Mouse (Mus musculus) left cerebral cortex, adult 18-20 months (tissue): ENCODE results near the gene Amigo1. TPM values are rescaled to one million over a fixed set of nuclear protein-coding genes. Genes with fewer than 3 reads are reported as not detected.
A peak's percentile ranks its signal among the peaks of the same experiment; 100 is the strongest.

ENCODE experiments used
- DNase-seq, 2 experiments: peaks; one replicate each; pipeline ENCODE4 v3.0.0; 2021 to 2022; ENCODE audit warnings: low spot score in 2 of 2, mixed read lengths in 1 of 2
- total RNA-seq, 2 experiments: library from RNA; stranded (reverse); gene quantifications; 2 replicates each; pipeline ENCODE4 v1.2.3; 2021

Gene Amigo1
- total RNA-seq, 2 experiments from 2014 or later = 78.2 to 79.7 TPM

DNA sequence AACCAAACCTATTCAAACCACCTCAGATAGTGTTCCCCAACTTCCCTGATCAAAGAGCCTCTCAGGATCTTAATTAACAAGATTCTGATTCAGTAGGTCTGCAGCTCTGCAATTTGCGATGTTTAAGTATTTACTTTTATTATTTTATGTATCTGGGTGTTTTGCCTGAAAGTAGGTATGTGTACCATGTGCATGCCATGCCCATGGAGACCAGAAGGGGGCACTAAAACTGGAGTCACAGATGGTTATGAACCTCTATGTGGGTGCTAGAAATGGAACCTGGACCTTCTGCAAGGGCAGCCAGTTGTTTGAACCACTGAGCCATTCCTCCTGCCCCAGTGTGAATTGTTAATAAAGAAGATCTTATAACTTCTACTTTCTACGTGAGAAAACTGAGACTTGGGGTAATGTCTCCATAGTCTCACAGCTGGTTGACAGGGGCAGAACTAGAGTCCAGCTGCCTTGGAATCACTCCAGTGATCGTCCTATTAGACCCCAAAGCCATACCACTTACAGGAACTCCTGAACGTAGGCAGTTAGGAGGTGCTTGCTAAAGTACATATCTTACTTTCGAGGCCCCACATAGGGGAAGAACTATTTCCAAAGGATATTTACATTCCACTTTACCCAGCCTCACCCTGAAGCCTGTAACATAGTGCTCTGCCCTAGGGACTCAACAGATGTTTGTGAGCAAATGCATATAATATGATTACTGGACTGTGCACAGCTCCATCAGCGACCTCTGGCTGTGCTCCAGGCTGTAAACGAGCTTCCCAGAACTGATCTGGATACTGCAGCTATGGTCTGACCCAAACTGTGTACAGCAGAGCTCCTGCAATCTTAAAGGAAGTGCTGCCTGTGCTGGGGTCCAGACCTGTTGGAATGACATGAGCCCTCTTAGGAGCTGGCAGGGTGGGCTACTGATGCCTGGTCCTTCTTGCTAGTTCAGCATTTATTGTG lies 7.1 kb upstream of the Amigo1 start:
- DNase-seq = no peak

DNA sequence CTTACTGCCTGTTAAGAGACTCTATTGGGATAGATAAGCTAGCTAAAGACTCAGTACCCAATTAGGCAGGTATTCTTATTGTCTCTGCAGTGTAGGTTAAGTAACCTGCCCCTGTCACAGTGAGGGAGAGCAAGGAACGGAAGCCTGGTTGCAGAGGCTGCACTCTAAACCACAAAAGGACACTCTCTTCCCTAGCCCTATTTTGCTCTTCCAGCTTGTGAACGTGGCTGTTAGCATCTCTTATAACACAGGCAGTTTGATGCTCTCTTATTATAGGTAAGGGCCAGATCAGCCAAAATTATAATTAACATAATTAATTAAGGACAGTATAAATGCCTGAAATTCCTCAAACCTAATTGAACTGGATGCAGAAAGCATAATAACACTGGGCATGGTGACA lies 5.6 kb upstream of the Amigo1 start:
- DNase-seq = no peak

DNA sequence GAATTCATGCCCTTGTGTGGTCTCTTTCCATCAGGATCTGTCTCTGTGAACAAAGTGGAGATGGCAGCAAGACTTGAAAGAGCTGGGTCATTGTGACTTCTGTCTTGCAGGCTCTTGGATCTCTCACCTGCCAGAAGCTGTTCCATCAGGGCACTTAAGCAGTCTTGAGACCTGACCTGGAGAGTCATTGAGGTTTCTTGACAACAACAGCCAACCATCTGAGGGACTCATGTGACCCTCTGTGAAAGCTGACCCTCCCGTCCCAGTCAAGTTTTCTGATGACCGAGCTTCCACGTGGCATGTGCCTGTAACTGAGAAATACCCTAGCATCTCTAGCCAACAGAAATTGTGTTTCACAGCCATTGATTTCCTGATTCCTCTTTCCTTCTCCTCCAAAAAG lies 1.4 kb upstream of the Amigo1 start:
- DNase-seq = no peak

DNA sequence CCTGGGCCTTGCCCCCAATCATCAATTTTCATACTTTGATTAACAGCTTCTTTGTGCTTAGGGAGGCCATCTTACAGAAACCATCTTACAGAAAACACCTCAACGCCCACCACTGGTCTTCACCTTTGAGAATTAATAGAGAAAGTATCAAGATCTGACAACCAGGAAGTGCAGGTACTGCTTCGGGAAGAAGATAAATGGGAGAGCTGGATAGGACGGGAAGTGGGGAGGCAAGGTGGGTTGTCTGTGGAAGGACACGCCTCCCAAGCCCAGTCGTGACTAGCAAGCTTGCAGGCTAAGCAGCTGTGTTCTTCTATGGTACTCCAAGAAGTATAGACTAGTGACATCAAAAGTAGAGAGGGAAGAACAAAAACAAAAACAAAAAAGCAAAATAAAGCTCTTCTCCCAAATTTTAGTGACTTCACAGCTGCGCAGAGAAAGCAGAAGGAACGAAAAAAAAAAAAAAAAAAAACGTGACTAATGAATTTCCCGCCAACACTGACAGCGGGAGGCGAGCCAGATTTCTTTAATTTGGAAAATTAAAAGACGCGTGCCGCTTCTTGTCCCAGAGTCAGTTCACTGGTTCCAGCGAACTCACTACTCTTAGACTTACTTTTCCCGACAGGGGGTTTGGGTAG lies 556 bp upstream of the Amigo1 start:
- no peak for DNase-seq

DNA sequence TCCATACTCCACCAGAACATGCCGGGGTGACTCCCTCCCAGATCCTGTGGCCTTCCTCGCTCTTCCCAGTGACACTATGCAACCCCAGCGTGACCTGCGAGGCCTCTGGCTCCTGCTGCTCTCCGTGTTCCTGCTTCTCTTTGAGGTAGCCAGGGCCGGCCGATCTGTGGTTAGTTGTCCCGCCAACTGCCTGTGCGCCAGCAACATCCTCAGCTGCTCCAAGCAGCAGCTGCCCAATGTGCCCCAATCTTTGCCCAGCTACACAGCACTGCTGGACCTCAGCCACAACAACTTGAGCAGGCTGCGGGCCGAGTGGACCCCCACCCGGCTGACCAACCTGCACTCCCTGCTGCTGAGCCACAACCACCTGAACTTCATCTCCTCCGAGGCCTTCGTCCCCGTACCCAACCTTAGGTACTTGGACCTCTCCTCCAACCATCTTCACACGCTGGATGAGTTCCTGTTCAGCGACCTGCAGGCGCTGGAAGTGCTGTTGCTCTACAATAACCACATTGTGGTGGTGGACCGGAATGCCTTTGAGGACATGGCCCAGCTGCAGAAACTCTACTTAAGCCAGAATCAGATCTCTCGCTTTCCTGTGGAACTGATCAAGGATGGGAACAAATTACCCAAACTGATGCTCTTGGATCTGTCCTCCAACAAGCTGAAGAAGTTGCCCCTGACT lies 1.1 kb downstream of the Amigo1 start:
- DNase-seq = peak in 1 of 2 experiments; percentile 6

DNA sequence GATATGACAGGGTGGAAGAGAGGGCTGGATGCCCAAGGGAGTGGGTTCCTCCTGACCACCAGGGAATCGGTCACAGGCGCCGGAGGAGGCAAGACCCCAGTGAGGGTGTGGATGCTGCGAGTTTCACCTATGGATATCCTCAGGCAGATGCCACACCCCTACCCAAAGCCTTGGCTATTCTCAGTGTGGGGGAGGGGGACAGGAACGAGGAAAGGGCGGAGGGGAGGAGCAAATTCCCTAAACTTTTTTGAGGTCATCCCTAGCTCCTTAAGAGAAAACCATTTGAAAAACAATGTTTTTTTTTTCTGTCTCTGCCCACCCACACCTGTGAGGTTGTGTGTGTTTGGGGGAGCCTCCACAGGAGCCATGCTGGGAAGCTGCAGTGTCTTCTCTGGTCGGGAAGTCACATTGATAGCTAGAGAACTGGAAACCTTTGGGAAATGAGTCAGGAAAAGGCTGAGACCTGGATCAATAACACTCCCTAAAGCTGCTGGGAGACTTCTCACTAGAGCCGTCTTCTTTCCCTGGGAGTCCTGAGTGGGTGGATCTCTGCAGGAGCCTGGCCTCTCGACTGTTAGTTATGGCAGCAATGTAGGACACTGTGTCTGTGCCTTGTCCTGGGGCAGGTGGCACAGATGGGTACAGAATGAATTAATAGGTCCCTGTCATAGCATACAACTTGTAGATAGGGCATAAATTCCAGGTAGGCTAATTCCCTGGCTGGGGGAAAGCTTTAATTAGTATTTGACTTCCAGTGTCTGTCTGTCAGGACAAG lies 2.8 kb downstream of the Amigo1 start:
- peak in 1 of 2 experiments; percentile 1 for DNase-seq

DNA sequence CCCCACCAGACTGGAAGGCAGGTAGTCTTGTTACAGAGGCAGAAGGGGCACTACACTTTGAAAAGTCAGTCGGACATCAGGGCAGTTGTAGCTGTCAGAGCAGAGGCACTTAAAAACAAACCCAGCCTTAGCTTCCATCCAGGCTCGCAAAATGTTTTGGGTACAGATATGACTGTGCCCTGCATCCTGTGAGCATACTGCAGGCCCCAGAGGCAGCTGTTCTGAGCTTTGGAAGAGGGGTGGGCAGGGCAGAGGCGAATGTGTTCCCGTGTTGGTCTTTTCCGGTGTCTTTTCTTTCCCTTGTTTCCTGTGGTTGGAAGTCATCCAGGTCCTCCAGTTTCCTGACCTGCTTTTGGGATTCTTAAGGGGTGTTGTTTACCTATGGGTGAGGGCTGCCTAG lies 3.8 kb downstream of the Amigo1 start:
- DNase-seq = no peak

DNA sequence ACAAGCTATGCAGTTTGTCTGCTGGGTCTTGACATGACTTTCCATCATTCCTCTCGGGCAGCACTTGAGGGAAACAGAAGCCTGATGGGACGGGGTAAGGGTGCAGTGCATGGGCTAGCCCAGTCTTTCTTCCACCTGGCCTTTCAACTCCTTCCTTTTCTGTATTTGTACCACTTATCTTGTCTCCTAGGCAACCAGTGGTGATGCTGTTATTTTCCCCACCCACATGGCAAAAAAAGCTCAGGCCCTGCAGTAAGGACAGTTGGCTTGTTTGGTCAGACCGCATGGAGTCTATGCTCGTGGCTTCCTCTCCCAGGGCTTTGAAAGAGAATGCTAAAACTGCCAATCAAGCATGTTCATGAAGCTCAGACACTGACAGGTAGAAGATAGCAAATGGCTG lies 7.6 kb downstream of the Amigo1 start:
- DNase-seq = no peak

DNA sequence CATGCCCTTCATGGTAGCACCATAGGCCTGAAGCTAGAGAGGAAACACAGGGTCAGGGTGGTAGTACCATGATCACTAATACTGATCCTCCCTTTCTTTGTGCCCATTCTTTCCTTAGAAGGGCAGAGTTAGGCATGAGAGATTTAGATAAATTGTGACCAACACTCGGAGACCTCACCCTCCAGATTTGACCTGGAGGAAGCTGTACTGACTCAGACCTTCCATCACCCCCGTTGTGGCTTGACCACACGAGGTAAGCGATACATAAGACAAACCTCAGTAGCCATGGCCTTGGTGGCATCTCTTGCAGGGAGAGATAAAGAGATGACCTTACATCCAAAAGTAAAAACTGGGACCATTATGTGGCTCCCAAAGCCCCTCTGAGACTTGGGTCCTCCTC lies 9.2 kb downstream of the Amigo1 start:
- no peak for DNase-seq

DNA sequence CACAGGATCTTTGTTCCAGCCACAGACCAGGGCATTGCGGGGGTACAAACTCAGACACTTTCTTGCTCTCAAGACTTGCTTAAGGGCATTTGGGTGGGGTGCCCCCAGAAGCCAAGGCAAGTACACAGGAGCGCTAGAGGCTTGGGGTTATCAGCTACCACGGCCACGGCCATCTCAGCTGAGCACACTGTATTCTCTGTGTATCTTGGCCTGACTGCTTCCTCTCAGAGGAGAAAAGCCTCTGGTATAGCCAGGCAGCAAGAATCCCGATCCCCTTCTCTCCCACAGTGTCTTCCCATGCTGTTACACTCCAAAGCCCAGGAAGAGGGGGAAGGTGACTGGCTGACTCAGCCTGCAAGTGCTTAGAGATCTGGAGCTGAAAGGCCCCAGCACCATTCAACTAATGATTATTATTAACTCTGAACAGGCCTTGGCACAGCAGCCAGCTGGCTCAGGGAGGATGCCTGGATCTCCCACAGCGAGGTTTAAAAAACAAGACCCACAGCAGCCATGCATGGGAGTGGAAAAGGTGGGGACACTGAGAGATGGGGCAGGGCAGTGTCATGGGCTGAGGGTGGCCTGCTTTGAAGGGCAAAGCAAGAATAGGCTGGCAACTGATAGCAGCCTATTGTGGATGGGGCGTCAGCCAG lies 9.9 kb downstream of the Amigo1 start:
- DNase-seq = no peak

DNA sequence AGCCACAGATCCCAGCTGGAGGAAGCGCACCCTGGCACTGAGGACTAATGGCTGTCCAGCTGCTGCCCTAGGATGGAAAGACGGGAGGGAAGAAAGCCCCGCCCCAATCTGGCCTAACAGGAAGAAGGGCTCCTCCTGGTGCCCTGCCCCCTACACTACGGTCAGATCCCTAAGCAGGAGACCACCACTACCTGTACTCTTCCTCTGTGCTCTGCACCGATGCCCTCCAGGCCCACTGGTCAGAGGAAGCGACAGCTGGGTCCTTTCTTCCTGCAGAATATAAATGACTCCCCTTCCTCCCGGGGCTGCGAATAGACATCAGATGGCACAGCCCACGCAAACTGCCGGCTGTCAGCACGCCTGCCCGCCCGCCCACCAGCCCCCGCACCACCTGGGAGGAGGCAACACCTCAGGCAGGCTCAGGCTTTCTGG lies 10.9 kb downstream of the Amigo1 start:
- DNase-seq = peak; percentile 81 to 90

DNA sequence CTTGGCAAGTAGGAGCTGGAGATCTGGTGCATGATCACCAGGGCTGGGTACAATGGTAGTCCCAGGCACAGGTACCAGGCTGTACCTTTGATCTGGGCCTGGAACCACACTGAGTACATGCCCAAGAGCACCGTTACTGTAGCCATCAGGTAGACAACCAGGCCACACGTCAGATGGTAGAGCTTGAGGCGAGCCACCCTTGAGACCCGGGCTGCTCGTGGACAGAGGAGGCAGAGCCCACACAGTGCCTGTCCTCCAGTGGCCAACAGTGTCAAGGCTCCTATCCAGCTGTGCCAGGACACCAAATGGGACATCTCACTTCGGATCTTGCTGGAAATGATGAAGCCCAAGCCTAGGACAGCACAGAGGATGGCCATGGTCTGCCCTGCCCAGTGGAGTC lies 13.1 kb downstream of the Amigo1 start:
- no peak for DNase-seq

DNA sequence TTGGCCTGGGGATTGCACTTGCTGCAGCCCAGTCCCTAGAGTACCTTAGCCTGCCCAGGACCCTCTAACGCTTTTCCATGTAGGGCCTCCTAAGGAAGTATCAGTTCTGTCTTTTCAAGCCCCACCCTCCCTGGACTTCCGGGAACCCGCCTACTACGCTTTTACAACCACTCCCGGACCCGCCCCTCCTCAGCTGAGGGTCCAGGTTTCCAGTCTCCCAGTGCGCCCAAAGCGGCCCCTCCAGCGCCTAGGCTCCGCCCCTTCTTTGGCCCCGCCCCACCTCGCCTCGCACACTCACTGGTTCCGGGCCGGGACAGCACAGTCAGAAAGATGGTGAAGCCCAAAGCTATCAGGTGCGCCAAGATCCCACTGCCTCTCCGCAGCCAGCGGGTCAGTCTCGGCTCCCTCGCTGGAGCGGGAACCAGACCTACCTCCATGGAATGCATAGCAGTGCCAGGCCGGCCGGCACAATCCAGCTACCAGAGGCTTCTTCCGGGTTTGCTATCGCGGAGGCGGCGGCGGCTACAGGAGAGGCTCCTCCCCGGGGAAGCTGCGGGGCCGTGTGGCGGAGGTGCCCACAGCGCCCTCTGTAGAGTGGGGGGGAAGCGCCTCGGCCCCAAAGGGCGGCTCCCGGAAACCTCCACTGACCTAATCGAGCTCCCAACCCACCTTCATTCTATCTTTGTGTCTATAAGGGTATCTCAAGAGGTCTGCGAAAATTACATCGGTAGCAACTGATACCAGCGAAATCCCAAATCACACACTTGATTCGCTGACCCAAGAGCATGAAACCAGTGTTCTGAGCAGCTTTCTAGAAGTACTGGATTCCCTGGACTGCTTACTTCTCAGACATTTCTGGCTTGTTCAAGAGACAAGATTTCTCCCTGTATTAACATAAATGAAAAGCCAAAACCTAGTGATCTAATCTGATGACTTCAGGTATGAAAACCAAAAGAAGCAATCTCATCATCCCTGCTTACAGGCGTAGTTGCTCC lies 14.5 kb downstream of the Amigo1 start, which contains the start of gene Cyb561d1:
Gene Cyb561d1, minus strand, starts transcription at position 884 of the 995 bp plus-strand sequence.
- peak; percentile 82 to 91 for DNase-seq

DNA sequence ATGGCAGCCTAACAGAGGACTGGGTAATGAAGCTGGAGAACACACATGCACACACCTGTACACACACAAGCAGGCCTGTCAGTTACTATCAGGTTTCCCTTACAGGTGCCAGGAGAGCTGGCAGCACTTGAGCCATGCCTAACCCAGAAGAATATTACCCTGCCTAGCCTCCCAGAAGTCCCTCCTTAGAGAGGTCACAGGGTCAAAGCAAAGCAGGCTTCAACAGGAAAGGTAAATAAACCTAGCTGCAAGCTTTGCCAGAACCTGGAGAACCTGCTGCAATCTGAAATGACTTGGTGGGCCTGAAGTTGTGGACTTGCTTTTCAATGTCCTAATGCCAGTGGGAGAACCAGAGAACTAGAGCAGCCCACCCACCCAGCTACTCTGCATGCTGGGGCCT lies 16.4 kb downstream of the Amigo1 start:
- no peak for DNase-seq

DNA sequence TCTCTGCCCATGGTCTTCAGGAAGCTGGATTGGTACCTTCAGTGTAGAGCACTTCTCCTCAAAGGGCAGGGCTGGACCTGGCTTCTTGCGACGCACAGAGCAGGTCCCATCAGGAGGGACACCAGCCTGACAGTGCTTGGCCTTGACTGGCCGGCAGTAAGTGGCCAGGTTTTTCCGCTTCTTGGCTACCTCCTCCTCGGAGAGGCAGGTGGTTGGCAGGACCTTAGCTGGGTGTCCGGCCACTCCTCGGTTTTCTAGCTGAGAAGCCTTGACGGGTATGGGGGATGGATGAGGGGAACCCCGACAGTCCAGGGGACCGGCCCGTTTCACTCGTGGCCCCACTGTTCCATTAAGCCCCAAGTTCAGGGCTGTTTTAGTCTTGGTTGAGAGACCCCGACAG lies 17.1 kb downstream of the Amigo1 start:
- DNase-seq = no peak

DNA sequence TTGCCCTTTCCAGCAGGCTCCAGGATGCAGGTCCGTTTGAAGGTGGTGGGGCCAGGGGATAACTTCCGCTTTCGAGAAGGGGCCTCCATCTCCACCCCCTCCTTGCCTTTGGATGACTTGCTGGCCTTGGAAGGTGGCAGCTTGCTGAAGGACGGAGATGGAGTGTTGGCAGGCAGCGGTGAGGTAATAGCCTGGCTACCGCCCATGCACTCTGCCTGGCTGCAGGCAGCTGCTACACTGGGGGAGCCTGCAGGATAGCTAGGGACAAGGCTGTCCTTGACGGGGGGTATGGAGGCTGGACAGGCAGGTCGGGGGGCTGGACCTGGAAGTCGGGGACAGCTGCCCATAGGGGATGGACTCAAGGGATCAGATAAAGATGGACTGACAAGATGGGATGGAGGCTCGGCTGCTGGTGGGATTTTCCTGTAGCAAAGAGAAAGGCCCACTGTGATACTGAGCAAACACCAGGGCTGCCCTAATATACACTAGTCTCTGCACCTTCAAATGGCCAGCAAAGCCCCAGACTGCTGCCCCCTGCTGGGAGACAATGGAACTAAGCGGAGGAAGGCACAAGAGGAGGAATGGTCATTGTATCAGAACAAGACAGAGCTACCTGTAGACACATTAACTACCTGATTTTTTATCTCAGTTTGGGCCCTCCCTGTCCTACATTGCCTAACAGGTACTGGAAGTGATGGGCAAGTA lies 17.6 kb downstream of the Amigo1 start:
- peak; percentile 78 to 88 for DNase-seq

DNA sequence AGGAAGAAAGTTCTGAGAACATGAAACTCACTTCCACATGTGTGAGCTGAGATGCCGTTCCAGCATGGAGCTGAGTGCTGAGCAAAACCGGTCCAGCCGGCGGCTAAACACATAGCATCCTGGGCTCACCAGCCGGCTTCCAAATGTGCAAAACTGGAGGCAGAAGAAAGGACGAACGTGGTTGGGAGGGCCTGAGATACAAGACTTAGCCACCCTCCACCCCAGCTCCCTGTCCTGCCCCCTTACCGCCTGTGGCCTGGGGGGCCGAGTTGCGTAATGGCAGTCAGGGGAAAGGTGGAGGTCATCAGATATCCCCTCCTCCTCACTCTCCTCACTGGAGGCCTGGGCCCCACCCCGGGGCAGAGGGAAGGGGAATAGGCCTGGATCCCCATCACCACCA lies 18.3 kb downstream of the Amigo1 start:
- no peak for DNase-seq

DNA sequence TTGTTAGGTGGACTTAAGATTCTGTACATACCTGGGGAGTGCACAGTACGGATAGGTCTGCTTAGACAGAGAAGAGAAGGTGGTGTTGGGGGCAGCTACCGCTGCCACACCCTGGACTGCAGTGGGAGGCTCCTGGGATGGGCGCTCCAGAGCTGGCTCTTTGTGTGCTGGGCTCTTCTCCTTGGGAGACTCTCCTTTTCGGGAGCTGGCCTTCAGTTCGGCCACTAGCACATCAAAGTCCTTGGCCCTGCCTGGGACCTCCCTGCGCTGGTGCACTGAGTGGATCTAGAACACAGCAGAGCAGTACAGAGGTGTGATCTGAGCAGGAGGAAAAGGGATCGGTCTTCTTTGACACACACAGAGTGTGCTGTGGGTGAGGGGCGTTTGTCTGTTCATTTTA lies 19.5 kb downstream of the Amigo1 start:
- no peak for DNase-seq
